Mouse (Mus musculus) CD4-positive, CD25-positive, alpha-beta regulatory T cell, adult 4 months (primary cell): ENCODE results near the gene Cds1. TPM values are rescaled to one million over a fixed set of nuclear protein-coding genes. Genes with fewer than 3 reads are reported as not detected.

Experiments
- ATAC-seq: one replicate; pipeline ENCODE4 v1.8.0; 2017
- polyA plus RNA-seq, 2 experiments: library from polyadenylated mRNA; unstranded; fragments of 100-300 nt; shearing (Covaris generic); gene quantifications; one replicate each; pipeline ENCODE4 v1.2.1; 2017

Gene Cds1
- polyA plus RNA-seq, 2 experiments from 2014 or later = not detected

DNA sequence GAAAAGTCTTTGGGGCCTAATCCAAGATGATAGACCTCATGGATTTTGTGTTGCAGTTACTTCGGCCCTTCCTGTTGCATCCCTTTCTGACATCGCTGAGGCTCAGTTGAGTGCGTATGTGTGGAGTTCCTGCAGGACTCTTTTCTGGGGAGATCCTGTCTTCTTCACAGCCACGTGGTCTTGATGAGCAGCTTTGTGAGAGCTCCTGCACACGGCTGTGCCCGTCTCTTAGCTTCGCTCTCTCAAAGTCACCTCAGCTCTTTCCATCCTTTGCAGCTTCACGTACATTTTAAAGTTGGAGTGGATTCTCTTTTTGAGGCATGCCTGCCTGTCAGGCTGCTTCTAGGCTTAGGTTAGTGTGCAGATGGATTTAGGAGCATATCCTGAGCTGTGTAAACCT lies 11.6 kb downstream of the Cds1 start:
- ATAC-seq = no peak

DNA sequence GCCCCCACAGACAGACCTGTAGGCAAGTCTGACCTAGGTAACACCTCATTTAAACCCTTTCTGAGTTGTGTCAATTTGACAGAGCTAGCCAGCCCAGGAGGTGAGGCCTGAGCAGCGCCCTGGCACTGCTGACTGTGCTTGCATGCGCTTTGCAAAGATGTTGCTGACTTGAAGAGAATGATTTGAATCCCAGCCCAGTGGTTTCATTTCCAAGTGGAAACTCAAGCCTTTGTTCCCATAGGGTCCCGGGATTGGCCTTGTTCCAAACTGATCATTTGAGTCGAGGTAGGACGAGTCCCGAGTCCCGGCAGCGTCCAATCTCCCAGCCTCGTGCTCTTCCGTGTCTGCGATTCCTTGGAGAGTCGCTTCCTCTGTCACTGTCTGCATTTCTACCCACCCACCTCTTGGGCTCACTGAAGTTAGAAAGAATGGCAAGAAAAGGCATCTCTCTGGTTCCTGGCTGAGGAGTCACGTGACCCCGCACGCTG lies 14.5 kb downstream of the Cds1 start:
- ATAC-seq = no peak

DNA sequence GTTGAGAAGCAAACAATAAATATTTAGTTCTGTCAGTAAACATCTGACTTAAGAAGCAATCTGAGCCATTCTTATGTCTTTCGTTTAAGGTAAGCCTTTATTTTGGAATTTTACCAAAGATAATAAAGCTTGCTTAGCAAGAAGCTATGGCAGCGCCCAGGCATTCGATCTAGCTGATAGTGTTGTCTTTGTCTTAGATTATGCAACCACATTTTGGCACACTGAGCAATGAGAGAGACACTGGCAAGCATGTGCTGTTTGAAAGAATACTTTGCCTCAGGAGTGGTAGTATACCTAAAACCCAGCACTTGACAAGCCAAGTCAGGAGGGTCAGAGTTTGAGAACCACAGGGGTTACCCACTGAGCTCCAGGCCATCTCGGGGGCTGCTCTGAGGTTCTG lies 16.0 kb downstream of the Cds1 start:
- no peak for ATAC-seq

- no peak for ATAC-seq
These were observed 19.4 kb downstream of the Cds1 start for GRCm38 (mm10) chr5:101784328-101784727.

- ATAC-seq = no peak
These were observed 19.9 kb downstream of the Cds1 start for GRCm38 (mm10) chr5:101784787-101785186.

GRCm38 (mm10) chr5:101785921-101786614 lies 21.1 kb downstream of the Cds1 start:
- ATAC-seq = no peak

GRCm38 (mm10) chr5:101789770-101790169 lies 24.8 kb downstream of the Cds1 start:
- no peak for ATAC-seq

- ATAC-seq = no peak
These were observed 25.6 kb downstream of the Cds1 start for GRCm38 (mm10) chr5:101790560-101790959.

- no peak for ATAC-seq
These were observed 27.7 kb downstream of the Cds1 start for GRCm38 (mm10) chr5:101792665-101793064.

DNA sequence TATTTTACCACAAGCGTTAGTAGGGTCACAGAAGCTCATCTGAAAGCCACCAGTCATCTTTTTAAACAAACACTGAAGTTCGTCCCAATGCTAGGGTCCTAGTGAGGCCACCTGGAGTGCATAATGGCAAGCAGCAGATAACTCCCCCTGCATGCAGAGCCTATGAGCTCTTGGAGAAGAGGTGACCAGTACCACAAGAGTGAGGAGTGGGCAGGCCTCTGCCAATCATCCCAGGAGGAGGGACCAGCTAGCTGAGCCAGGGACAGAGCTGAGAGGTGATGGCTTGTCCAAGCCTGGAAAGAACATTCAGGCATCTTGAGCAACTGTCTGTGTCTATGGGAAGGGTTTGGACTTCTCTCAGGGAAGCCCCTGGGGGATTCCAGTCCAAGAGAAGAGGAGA lies 37.0 kb downstream of the Cds1 start:
- no peak for ATAC-seq

- no peak for ATAC-seq
These were observed 37.6 kb downstream of the Cds1 start for GRCm38 (mm10) chr5:101802358-101803022.

DNA sequence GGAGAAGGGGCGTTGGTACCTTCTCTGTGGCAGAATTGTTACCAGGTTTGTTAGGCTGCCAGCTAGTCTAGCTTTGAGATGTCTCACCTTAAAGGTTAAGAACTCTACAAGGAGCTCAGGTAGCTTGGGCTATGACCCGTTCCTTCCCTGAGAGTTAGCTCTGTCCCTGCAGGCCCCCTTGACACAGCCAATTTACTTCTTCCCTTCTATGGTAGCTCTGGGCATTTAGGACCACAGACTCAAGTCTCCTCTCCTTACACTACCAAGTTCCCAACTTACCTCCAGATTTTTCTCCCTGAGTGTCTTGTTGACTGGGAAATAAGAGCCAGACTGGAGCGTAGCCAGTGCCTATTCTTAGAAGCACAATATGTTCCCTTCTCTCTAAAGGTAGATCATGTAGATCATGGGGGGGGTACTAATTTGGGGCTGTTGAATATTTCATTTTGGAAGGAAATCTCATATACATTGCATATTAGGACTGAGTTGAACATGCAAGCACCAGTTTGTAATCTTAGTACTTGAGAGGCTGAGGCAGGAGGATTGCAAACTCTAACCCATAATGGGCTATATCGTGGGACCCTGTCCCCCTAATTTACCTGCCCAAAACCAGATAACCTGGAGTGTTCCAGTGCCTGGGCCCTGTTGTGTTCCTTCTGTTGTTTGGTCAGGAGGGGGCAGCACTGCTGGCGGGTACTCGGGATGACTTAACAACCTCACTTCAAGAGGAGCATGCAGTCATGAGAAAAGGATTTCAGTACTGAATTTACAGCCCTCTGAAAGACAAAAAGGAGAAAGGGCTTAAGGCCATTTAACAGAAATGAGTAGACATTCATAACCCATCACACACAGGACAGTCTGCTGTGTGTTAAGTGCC lies 46.6 kb downstream of the Cds1 start:
- ATAC-seq = no peak

- no peak for ATAC-seq
These were observed 51.9 kb downstream of the Cds1 start for GRCm38 (mm10) chr5:101816822-101817221.

GRCm38 (mm10) chr5:101819216-101819615 lies 54.3 kb downstream of the Cds1 start:
- ATAC-seq = no peak

DNA sequence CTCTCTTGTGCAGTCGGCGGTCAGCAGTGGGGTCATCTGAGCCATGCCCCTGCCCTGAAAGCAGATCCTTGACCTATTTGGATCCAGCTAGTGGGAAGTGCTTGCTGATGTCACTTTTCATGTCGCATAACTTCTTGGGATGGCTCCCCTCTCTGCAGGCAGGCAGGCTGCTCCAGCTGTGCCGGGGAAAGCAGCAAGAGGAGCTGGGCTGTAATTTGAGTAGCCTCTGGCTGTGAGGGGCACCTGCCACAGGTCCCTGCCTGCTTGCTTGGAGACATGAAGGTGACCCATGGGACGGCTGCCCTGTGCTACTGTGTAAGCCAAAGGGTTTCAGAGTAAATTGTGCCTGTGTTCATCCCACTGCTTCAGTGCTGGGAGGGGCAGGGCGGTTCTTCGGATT lies 54.9 kb downstream of the Cds1 start:
- ATAC-seq = no peak

DNA sequence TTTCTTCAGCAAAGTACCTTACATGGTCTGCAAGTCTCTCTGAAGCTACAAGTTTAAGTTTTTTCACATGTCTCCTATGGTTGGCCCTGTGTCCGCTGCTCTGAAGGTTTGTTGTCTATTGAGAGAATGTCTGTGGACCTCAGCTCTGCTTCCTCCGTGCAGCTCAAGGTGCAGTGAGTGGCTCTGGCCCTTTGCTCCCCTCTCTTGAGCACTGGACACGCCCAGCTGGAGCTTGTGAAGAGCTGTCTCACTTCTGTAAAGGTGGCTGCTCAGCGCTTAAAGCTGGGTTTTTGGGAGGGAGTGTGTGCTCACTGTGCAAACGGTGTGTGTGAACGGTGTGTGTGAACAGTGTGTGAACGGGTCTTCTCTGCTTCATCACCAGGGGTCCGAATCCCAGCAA lies 56.1 kb downstream of the Cds1 start:
- no peak for ATAC-seq

GRCm38 (mm10) chr5:101821491-101822310 lies 56.8 kb downstream of the Cds1 start:
- no peak for ATAC-seq

- no peak for ATAC-seq
These were observed 57.4 kb downstream of the Cds1 start for GRCm38 (mm10) chr5:101822311-101822670.

DNA sequence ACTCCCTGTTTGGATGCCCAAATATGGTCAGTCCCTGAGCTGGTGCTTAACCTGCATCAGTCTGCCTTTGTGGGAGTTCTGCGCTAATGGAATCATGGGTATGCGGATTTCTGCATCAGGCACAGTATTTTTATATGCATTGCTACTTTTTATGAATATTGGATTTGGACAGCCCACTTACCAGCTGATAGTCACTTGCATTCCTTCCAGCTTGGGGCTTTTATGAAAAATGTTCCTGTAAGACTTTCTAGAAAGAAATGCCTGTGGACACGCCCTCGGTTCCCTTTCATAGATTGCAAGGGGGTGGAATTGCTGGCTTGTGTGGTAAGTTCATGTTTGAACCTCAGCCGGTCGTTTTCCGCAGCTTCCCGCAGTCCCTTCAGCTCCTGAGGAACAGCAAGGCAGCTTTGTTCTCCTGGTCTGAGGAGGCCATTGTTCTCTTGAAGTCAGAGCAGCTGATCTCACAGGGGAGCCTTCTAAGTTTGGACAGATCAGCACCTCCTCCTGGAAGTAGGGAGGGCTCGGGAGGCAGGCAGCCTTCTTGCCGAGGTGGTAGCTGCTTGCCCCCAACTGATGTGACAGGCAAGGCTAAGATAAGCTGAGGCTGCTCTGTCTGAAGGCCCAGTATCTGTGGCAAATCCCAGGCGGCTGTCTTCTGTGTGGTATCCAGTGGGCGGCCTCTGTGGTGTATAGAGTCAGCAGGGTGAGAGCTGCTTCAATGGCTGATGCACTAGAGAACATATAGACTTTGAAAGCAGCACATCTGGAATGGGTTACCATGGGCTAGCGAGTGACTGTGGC lies 60.4 kb downstream of the Cds1 start:
- ATAC-seq = no peak

- no peak for ATAC-seq
These were observed 61.6 kb downstream of the Cds1 start for GRCm38 (mm10) chr5:101826531-101826970.

GRCm38 (mm10) chr5:101827477-101827876 lies 62.5 kb downstream of the Cds1 start:
- ATAC-seq = no peak

DNA sequence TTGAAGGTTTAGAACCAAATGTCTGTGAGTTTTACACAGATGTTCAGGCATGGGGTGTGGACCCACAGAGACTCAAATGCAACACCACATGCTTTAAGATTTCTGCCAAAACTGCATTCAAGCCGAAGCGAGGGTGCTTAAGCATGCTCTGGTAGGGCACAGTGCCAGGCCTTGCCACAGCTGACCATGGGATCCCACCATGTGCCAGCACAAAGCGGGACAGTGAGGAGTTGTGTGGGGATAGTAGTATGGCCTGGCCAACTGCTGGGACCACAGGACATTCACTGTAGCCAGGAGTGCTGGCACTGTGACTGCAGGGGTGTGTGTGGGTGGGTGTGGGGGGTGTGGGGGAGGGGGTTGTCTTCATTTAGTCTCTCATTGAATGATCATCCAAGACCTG lies 64.0 kb downstream of the Cds1 start:
- no peak for ATAC-seq
